Mouse (Mus musculus) cerebellum, adult 18-20 months (tissue): Measurements from ENCODE around the gene Fam25c.
"Not testable (repeated sequence)": the region's sequence is repeated elsewhere in the genome, so short reads cannot be mapped to it uniquely, and the experiment has no call there.

Experiments used
- DNase-seq, 2 experiments: peaks; one replicate each; pipeline ENCODE4 v3.0.0; 2021

Fam25c gene

DNA sequence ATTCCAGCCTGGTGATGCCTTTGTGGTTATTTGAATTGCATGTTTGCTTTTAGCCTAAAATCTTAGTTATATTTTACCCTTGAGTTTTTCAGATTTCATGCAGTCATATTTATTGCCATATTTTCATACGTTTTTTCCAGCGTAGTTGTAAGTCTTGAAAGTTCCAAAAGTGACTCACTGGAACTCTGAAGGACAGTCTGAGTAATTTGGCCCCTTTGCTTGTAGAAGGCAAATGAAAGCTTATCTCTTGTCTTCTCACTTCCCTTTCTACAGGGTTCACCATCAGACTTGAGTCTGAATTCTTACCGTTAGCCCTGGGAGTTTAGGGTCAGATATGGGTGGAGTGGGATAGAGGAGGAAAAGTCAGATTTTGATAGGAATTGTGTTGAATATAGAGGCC is 28.6 kb downstream of the Fam25c start:
- DNase-seq = no peak

DNA sequence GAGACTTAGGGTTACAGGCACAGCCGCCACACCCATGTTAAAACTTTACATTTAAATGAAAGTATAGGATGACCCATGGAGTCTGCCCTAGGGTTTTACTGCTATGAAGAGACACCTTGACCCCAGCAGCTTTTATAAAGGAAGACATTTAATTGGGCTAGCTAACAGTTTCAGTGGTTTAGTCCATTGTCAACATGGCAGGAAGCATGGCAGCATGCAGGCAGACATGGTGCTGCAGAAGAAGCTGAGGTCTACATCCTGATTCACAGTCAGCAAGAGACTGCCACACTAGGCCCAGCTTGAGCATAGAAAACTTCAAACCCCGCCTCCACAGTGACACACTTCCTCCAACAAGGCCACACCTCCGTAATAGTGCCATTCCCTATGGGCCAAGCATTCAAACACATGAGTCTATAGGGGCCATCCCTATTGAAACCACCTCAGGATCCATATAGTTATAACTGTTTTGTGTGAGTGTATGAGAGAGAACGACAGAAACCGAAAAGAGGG is 31.6 kb downstream of the Fam25c start:
- no peak for DNase-seq

DNA sequence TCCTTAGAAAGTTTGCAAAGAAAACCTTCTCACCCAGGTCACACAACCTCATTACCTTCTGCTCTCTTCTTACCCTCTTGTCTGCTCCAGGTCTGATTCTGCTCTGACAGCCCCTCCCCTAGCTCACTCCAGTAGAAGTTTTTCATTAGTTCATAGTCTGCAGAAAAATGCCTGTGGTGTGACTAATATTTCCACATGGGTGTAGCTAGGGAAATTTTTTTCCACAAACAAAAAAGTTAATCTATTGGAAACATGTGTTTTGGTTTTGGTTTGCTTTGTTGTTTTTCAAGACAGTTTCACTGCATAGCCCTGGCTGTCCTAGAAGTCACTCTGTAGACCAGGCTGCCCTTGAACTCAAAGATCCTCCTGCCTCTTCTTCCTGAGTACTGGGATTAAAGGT is 37.1 kb downstream of the Fam25c start:
- DNase-seq = no peak

DNA sequence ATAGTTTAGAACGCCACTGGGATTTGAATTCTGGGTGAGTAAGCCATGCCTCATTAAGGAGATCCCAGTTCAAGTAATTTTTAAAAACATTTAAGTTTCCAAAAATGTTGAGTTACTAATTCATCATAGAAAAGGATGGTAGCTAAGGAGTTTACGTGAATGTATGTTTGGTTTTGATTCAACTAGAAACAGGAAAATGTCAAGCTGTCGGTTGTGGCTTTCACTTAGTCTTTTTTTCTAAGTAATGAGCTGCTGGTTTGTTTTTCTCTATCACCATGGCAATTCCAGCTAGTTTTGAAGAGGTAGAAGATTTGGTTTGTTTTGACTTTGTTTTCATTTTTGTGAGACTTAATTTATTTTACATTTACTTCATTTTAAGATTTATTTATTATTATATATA is 37.8 kb downstream of the Fam25c start:
- no peak for DNase-seq

DNA sequence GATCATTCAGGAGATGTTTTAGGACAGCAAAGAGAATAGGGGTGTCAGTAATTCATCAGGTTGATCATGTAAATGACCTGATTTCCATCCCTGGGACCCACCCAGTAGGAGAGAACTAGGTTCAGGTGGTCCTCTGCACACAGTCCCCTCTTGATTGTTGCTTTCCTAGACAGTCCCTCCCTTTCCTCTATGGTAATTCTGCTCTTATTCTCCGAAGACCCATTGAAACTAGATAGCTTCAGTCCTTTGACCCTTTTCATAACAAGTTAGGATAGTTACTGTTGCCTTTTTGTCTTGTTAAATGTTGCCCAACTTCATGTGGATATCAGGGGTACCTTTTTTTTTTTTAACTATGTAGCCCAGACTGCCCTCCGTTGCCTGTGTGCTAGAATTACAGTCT is 38.9 kb downstream of the Fam25c start:
- DNase-seq = no peak

DNA sequence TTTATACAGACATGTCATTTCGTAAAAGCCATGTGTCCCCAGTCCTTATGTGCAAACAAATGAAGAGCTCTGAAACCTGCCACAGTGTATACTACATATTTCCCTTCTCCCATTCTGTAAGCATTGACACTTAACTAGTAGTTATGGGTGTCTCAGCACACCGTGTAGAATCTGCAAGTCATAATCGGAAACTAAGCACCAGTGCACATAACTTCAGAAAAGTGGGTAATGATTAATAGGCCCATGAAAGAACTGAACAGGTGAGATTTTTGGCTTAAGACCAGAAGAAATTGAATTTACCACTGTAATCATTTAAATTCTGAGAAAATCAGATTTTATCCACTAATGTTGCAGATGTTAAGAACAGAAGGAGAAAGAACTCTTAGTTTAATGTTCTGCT is 40.4 kb downstream of the Fam25c start:
- no peak for DNase-seq

DNA sequence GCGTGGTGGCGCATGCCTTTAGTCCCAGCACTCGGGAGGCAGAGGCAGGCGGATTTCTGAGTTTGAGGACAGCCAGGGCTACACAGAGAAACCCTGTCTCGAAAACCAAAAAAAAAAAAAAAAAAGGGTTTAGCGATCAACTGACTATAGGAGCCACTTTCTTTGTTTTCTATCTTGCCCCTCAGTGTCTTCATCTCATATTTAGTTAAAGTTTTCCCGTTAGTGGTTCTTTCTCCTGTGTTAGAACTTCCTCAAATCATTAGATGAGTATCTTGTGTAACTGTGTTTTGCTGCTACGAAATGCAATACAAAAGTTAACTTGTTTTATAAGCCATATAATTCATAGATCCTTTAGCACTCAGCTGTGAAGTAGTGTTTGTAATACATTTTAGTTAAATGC is 40.9 kb downstream of the Fam25c start:
- not testable (repeated sequence) for DNase-seq

DNA sequence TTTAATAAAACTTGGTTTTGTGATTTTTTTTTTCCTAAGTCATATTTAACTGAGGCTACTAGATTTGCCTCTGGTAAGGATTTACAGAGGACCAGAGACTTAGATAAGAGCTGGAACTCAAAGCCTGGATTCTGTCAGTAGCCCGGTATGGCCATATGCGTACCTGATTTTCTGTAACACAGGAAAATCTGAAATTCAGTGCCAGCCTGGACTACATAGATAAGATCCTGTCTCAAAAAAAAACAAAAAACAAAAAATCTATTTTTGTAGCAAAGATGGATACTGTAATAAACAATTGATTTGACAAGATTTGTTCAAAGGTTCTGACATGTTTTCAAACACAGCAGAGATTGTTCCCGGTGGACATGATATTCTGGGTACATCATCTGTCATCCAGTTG is 41.6 kb downstream of the Fam25c start:
- no peak for DNase-seq

DNA sequence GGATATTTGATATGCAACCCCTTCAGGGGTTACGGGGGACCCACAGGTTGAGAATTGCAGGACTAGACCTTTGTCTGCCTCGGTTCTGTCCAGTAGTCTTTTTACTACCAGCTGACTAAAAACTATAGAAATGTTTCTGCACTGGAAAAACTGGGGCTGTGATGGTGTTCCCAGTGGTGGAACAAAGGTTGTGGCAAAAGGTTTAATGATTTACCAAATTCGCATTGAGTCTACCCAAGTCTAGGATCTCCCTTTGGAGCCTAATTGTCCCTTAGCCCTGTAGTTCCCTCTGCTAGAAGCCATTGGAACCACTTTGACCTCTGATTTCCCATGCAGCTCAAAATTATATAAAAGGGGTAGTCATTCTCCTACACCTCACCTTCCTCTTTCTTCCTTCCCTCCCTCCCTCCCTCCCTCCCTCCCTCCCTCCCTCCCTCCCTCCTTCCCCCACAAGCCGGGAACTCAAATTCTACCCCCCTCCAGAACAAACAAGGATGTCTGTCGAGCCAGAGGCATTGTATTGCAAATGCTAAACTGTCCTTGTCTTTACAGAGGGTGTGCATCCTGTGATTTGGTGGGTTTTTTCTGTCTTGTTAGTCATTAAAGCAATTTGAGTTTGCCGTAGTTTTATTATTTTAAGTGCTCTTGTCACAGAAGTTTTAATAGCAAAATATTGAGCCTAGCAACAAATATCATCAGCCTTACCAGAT is 42.7 kb downstream of the Fam25c start:
- no peak for DNase-seq

DNA sequence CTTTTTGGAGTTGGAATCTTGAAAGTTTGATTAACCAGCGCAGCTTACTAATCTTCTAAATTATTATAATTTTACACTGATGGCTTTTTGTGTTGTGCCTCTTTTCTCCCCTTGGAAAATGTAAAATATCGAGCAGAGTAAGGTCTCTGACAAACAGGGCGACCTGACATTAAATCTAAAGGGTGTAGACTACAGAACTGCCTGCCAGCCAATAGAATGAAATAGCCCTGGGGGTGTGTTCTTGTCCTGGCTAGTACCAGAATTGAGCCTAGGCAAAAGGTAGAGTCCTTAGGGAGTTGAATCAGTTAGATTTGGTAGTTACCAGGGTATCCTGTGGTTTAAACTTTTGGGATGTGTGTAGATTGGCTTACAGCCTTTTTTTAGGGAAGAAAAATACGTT is 43.5 kb downstream of the Fam25c start:
- peak in 1 of 2 experiments; percentile 30 for DNase-seq

DNA sequence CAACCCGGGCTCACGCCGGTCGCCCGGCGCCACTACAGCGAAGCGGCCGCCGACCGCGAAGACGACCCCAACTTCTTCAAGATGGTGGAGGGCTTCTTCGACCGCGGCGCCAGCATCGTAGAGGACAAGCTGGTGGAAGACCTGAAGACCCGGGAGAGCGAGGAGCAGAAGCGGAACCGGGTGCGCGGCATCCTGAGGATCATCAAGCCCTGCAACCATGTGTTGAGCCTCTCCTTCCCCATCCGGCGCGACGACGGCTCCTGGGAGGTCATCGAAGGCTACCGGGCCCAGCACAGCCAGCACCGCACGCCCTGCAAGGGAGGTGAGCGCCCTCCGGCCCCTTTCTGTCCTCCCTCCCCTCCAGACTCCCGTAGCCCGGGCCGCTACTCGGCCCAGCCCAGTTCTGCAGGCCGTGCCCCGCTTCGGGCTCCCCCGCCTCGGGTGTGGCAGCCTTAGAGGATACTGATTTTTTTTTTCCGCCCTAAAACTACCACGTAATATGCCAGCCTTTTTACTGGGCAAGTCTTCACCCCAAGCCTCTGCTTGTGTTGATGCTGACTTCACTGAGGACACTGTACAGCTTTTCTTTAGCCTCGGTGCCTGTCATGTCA is 44.1 kb downstream of the Fam25c start:
- DNase-seq = peak; percentile 61 to 68

DNA sequence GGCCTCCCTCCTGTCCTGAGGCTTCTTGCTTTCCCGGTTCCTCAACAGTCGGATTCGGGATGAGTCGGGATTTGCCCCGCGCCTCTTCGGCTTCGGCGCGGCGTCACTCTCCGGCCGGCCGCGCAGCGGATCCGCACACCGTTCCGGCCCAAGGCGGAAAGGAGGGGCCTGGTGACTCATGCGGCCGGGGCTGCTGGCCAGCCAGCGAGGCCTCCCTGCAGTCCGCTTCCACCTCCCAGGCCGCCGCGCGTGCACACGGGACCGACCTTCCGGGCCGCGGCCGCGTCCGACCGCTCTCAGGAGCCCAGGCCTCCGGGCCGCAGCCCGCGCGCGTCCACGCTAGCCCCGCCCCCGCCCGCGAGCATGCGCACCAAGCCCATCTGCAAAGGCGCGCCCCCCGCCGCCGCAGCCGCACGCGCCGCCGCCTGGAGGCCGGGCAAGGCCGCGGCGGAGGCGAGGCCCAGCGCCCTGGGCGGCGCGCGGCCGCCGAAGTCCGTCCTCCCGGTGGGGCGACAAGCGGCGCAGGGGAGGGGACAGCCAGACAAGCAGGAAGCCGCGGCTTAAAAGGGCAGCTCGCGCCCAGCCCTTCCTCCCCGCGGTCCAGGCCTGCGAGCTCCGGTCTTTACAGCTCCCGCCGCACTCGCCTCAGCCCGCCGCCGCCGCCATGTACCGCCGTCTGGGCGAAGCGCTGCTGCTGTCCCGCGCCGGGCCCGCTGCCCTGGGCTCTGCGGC is 44.8 kb downstream of the Fam25c start, which contains the start of the genes Shld2 and Glud1:
Gene Shld2, minus strand, starts transcription at position 260 of the 732 bp plus-strand sequence.
Gene Glud1, plus strand, starts transcription at position 494 of the 732 bp plus-strand sequence.
- DNase-seq = peak; percentile 94 to 99

DNA sequence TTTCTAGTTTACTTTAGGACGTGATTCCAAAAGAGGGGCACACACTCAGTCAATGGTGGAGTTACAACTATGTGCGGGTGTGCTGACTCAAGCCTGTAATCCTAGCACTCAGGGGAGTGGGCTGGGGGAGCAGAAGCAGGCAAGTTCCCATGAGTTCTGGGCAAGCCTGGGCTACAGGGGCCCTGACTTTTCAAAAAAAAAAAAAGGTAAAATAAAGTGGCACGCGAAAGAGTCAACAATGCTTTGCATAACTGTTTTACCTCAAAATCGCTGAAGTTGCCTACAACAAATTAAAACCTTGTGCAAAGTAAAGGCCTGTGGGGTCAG is 45.4 kb downstream of the Fam25c start:
- no peak for DNase-seq

DNA sequence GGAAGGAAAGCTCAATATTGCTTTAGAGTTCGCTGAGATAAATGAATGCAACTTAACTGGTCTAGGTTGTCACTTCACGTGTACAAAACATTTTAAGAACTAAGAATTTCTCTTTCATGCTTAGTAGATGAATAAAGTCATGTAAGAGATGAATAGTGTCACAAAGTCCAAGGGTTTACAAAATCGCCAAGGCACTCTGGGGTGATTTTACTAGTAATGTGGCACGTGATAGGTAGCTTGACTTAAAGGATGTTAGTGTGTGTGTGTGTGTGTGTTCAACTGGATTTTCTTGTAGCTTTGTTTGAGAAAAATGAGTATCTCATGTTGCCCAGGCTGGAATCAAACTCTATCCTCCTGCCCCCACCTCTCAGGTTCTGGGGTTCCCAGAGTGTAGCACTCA is 46.0 kb downstream of the Fam25c start:
- no peak for DNase-seq

DNA sequence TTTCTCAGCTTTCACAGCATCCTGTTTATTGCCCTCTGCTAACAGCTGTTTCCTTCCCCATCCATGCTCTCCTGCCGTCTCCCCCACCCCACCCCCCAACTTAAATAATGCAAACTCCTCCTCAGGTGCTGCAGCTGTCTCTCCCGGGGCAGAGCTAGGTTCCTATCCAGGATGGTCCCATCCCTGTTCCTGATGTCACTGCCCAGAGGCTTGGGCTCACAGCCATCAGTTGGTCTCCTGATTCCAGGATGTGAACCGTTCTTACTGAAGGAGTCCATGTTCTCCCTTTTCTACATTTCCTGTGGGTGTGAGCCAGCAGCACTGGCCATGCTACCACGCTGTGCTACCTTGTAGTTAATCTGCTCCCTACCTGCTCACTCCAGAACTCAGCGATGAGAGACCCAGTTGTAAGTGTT is 52.0 kb downstream of the Fam25c start:
- no peak for DNase-seq

DNA sequence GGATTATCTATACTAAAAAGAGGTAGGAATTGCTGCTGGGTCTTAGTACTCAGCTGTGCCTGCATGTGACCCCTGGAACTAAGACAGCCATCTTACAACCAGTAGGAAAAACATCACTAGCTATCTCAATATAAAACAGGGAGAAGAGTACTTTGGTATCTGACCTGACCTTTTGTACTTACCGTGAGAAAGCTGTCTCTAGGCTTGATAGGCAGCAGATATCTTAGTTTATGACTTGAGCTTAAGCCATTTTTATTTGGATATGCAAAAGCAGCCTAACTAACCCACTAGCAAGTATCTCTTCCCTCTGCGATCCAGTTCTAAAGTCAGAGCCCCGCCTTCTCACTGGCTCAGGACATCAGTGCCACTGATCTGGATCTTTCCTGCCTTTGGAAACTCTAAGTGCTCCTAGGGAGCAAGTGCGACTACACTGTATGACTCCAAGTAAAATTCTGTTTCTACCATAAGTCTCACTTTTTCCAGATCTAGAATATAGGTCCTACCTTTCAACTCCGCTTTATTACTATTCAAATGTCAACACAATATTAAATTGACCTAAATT is 52.5 kb downstream of the Fam25c start:
- DNase-seq = no peak
